Mouse (Mus musculus): Measurements from ENCODE around the gene Prss23. TPM values are rescaled to one million over a fixed set of nuclear protein-coding genes. Genes with fewer than 3 reads are reported as not detected.

The Prss23 gene
- polyA plus RNA-seq (2017; shearing (Covaris generic)): not detected

DNA sequence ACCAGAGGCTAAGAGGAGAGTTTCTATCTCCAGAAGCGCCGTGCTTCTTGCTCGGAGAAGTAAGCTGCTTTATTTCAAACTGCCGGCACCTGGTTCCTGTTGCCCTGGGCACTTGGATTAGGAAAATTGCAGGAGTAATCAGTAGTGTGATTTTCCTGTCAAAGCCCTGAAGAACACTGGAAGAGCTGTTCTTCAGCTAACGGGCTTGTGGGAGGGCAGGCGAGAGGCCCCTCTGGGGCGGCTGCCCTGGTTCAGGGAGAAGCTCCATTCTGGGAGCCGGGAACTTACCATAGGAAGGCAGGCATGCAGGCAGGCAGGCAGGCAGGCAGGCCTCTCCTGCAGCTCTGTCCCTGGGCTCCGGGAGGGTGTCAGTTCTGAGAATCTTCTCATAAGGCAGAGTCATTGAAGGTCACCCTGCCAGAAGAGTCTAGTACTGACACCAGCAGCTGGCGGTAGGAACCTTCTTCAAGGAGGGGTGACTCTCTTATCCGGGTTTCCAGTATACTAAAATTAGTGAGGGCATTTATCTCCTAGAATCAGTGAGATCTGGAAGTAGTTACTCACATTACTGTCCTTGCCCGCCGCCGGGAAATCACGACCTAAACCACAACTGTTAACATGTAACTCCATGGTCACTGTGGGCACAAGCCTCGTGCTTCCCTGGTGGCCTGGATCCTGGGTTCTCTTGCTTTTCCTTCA lies at the start of gene Prss23:
Gene Prss23 (minus strand): TSS at position 457 of the 699 bp plus-strand sequence.

Other genes with a start within 250 kb of the Prss23 start
- gene Tmem135, start 123.0 kb downstream of the Prss23 start, polyA plus RNA-seq (2017; shearing (Covaris generic)): 40.0 TPM
- 0.06 TPM for gene Fzd4, start 122.8 kb downstream of the Prss23 start, polyA plus RNA-seq (2017; shearing (Covaris generic))
- gene Me3, start 105.2 kb upstream of the Prss23 start, polyA plus RNA-seq (2017; shearing (Covaris generic)): 0.21 TPM

All from naive thymus-derived CD4-positive, alpha-beta T cell, adult 5 months (primary cell).